Mouse (Mus musculus) CH12.LX (cell line): ENCODE measurements around the gene Klhl3. TPM values are rescaled to one million over a fixed set of nuclear protein-coding genes. Genes with fewer than 3 reads are reported as not detected.

Experiments used
- DNase-seq: peaks from one replicate; pipeline ENCODE4 v3.0.0-alpha.2; 2013; ENCODE audit errors: extremely low read depth
- H3K27ac ChIP-seq: 2 replicates; pipeline ENCODE4 v1.5.1; 2012; ENCODE audit warnings: low read depth, mild to moderate bottlenecking, control low read depth, moderate library complexity; ENCODE audit not compliant: insufficient read depth
- H3K27me3 ChIP-seq: replicated peaks from 2 replicates; pipeline ENCODE3; 2012; ENCODE audit warnings: inconsistent platforms
- H3K36me3 ChIP-seq, 2 experiments: replicated peaks in 1 of 2; 2 replicates each; pipeline versions ENCODE3 to v1.6.1; 2012; ENCODE audit warnings: inconsistent platforms in 1 of 2, low read length in 1 of 2, mild to moderate bottlenecking in 1 of 2, mixed read lengths in 1 of 2, moderate library complexity in 1 of 2; ENCODE audit not compliant: control insufficient read depth in 1 of 2, insufficient read depth in 1 of 2
- H3K4me1 ChIP-seq, 2 experiments: 2 replicates each; pipeline ENCODE4 v1.6.1; 2012; ENCODE audit warnings: inconsistent platforms in 1 of 2, moderate library complexity in 1 of 2; ENCODE audit not compliant: insufficient read depth in 2 of 2, control insufficient read depth in 1 of 2
- H3K4me2 ChIP-seq: 2 replicates; pipeline ENCODE4 v1.6.1; 2012; ENCODE audit warnings: low read depth, mild to moderate bottlenecking, control low read depth; ENCODE audit not compliant: poor library complexity, insufficient read depth, severe bottlenecking
- H3K4me3 ChIP-seq, 3 experiments: fragments of 150-350 bp in 1 of 3; sonication (generic) in 1 of 3; replicated peaks in 1 of 3; 2 replicates each; pipeline versions ENCODE3 to v1.5.1; 2011 to 2012; ENCODE audit warnings: low read depth in 2 of 3, low read length in 2 of 3, mild to moderate bottlenecking in 2 of 3, moderate library complexity in 2 of 3, control low read depth in 1 of 3, improper control_type of control experiment in 1 of 3, inconsistent platforms in 1 of 3, mixed read lengths in 1 of 3; ENCODE audit not compliant: poor library complexity in 1 of 3
- H3K79me2 ChIP-seq: replicated peaks from 2 replicates; pipeline ENCODE4 v1.6.1; 2012; ENCODE audit warnings: mild to moderate bottlenecking, moderate library complexity; ENCODE audit not compliant: control insufficient read depth, poor library complexity, insufficient read depth, severe bottlenecking; ENCODE audit errors: extremely low read depth
- H3K9ac ChIP-seq: 2 replicates; pipeline ENCODE4 v1.6.1; 2012; ENCODE audit warnings: low read depth, mild to moderate bottlenecking, control low read depth, moderate library complexity; ENCODE audit not compliant: insufficient read depth
- H3K9me3 ChIP-seq: replicated peaks from 2 replicates; pipeline ENCODE3; 2012; ENCODE audit warnings: low read length, inconsistent platforms, mixed read lengths
- BHLHE40 ChIP-seq: IDR thresholded peaks from 2 replicates; pipeline ENCODE4 v1.6.1; 2011; ENCODE audit warnings: mild to moderate bottlenecking, low read depth, low read length, improper control_type of control experiment
- CTCF ChIP-seq, 2 experiments: IDR thresholded peaks in 1 of 2; conservative IDR thresholded peaks in 1 of 2; 2 replicates each; pipeline ENCODE4 v1.5.1; 2011 to 2012; ENCODE audit warnings: low read depth in 2 of 2, low read length in 2 of 2, improper control_type of control experiment in 1 of 2, inconsistent platforms in 1 of 2, mild to moderate bottlenecking in 1 of 2, moderate library complexity in 1 of 2
- E2F4 ChIP-seq: IDR thresholded peaks from 2 replicates; pipeline ENCODE4 v1.6.1; 2011; ENCODE audit warnings: low read depth, low read length, improper control_type of control experiment; ENCODE audit not compliant: insufficient replicate concordance
- ELF1 ChIP-seq: IDR thresholded peaks from 2 replicates; pipeline ENCODE4 v1.6.1; 2014; ENCODE audit warnings: low read depth, mild to moderate bottlenecking, inconsistent platforms, low read length, improper control_type of control experiment
- JUN ChIP-seq: IDR thresholded peaks from 2 replicates; pipeline ENCODE4 v1.6.1; 2011; ENCODE audit warnings: low read depth, mild to moderate bottlenecking, low read length, improper control_type of control experiment, moderate library complexity; ENCODE audit not compliant: insufficient read depth
- MAFK ChIP-seq: IDR thresholded peaks from 2 replicates; pipeline ENCODE4 v1.6.1; 2011; ENCODE audit warnings: low read length, improper control_type of control experiment; ENCODE audit not compliant: insufficient replicate concordance
- MAX ChIP-seq: IDR thresholded peaks from 2 replicates; pipeline ENCODE4 v1.6.1; 2011; ENCODE audit warnings: low read length, improper control_type of control experiment
- MAZ ChIP-seq: IDR thresholded peaks from 2 replicates; pipeline ENCODE4 v1.6.1; 2012; ENCODE audit warnings: low read depth, mild to moderate bottlenecking, inconsistent platforms, low read length, improper control_type of control experiment, moderate library complexity
- MXI1 ChIP-seq: IDR thresholded peaks from 2 replicates; pipeline ENCODE4 v1.6.1; 2011; ENCODE audit warnings: mild to moderate bottlenecking, low read depth, low read length, improper control_type of control experiment
- NELFE ChIP-seq: IDR thresholded peaks from 2 replicates; pipeline ENCODE4 v1.6.1; 2011; ENCODE audit warnings: low read depth, low read length, improper control_type of control experiment
- NRF1 ChIP-seq: IDR thresholded peaks from 2 replicates; pipeline ENCODE4 v1.6.1; 2014; ENCODE audit warnings: low read depth, mild to moderate bottlenecking, inconsistent platforms, low read length, improper control_type of control experiment, moderate library complexity
- SIN3A ChIP-seq: IDR thresholded peaks from 2 replicates; pipeline ENCODE4 v1.6.1; 2012; ENCODE audit warnings: low read length, improper control_type of control experiment, inconsistent platforms
- SMC3 ChIP-seq: IDR thresholded peaks from 2 replicates; pipeline ENCODE4 v1.6.1; 2011; ENCODE audit warnings: low read depth, low read length, improper control_type of control experiment
- TBP ChIP-seq: conservative IDR thresholded peaks from 2 replicates; pipeline ENCODE4 v1.6.1; 2011; ENCODE audit warnings: low read depth, low read length, improper control_type of control experiment
- USF1 ChIP-seq: IDR thresholded peaks from 2 replicates; pipeline ENCODE4 v1.6.1; 2014; ENCODE audit warnings: low read depth, mild to moderate bottlenecking, inconsistent platforms, low read length, improper control_type of control experiment
- ZC3H11A ChIP-seq: IDR thresholded peaks from 2 replicates; pipeline ENCODE4 v1.6.1; 2012; ENCODE audit warnings: low read depth, mild to moderate bottlenecking, inconsistent platforms, low read length, improper control_type of control experiment
- dilution Hi-C: fragments of 300-500 bp; cut with MboI; formaldehyde crosslinking; loops from 2 replicates; pipeline ENCODE4 v1.14.3; 2020; ENCODE audit warnings: low sequenced_read_pairs; ENCODE audit not compliant: extremely low pct_unique_long_range_greater_than_20kb, extremely low pct_ligation_motif_present
- in situ Hi-C: fragments of 300-500 bp; cut with MboI; formaldehyde crosslinking; loops from 3 replicates; pipeline ENCODE4 v1.14.3; 2019; ENCODE audit warnings: low sequenced_read_pairs, low pct_ligation_motif_present, low pct_unique_long_range_greater_than_20kb, mixed read lengths
- polyA plus RNA-seq: library from polyadenylated mRNA; unstranded; fragments of >175 nt; gene quantifications from 2 replicates; pipeline ENCODE4 v1.2.1, GENCODE M21; 2012; ENCODE audit warnings: low read depth; ENCODE audit not compliant: insufficient read length
- total RNA-seq, 2 experiments: library from RNA; depleted of rRNA; stranded (reverse); fragments of 300-350 nt in 1 of 2; fragments of >200 nt in 1 of 2; gene quantifications; 2 replicates each; pipeline ENCODE4 v1.2.3; 2012 to 2014

The Klhl3 gene
- total and polyA plus RNA-seq, 3 experiments, result not detected

- no peak for DNase-seq
- no peaks in the 10 kb centered on the region for H3K79me2 ChIP-seq
- no peak overlapping the region for H3K9ac ChIP-seq
- peaks cover 70% of the 10 kb centered on the region for H3K9me3 ChIP-seq
- H3K27ac ChIP-seq, result no peak overlapping the region
- in situ Hi-C loops, result no loop called here
- H3K4me3 ChIP-seq, result no peak overlapping the region
- no peaks in the 10 kb centered on the region for H3K4me1 ChIP-seq
- H3K27me3 ChIP-seq, result no peaks in the 10 kb centered on the region
- no peak overlapping the region for H3K4me2 ChIP-seq
- H3K36me3 ChIP-seq, result no peaks in the 10 kb centered on the region
- dilution Hi-C loops, result no loop called here
- no peak for TF ChIP-seq SMC3
- TF ChIP-seq MXI1, result no peak
- no peak for TF ChIP-seq MAZ
- no peak for TF ChIP-seq ELF1
- no peak for TF ChIP-seq SIN3A
- TF ChIP-seq BHLHE40, result no peak
- TF ChIP-seq TBP, result no peak
- TF ChIP-seq MAFK, result no peak
- no peak for TF ChIP-seq ZC3H11A
- no peak for TF ChIP-seq MAX
- no peak for TF ChIP-seq CTCF (conservative IDR thresholded peaks at IDR 0.05 in 1 of 2, IDR thresholded peaks at IDR 0.05 in 1 of 2; ENCODE audit: low read depth in 2 of 2, low read length in 2 of 2)
These were observed 132.7 kb downstream of the Klhl3 start for GRCm38 (mm10) chr13:57980679-57981078.

GRCm38 (mm10) chr13:57980071-57980470 lies 133.3 kb downstream of the Klhl3 start:
- in situ Hi-C loops (no loop called here), dilution Hi-C loops (no loop called here)
- Histone ChIP-seq H3K79me2 (no peaks in the 10 kb centered on the region), H3K4me3 (no peak overlapping the region), H3K9me3 (peaks cover 63% of the 10 kb centered on the region), H3K27ac (no peak overlapping the region), H3K4me2 (no peak overlapping the region), H3K4me1 (no peaks in the 10 kb centered on the region), H3K27me3 (no peaks in the 10 kb centered on the region), H3K9ac (no peak overlapping the region), H3K36me3 (no peaks in the 10 kb centered on the region)
- no peak for TF ChIP-seq NELFE
- TF ChIP-seq JUN, result no peak
- no peak for TF ChIP-seq SIN3A
- TF ChIP-seq MAX, result no peak
- no peak for TF ChIP-seq USF1
- DNase-seq, result no peak

- no peak for TF ChIP-seq E2F4
- no peak for TF ChIP-seq SMC3
- no peak for TF ChIP-seq NRF1
- Histone ChIP-seq H3K79me2 (no peaks in the 10 kb centered on the region), H3K27ac (no peak overlapping the region), H3K4me1 (no peaks in the 10 kb centered on the region), H3K4me2 (no peak overlapping the region), H3K9me3 (peaks cover 54% of the 10 kb centered on the region), H3K4me3 (no peak overlapping the region), H3K9ac (no peak overlapping the region), H3K36me3 (no peaks in the 10 kb centered on the region), H3K27me3 (no peaks in the 10 kb centered on the region)
- in situ Hi-C loops (no loop called here), dilution Hi-C loops (no loop called here)
- DNase-seq, result no peak
These were observed 134.5 kb downstream of the Klhl3 start for GRCm38 (mm10) chr13:57978931-57979330.
